Mouse (Mus musculus) heart, embryonic 14.5 days (tissue): ENCODE data around the gene Olfr138. TPM values are rescaled to one million over a fixed set of nuclear protein-coding genes. Genes with fewer than 3 reads are reported as not detected.

Experiments used
- ATAC-seq: fragments of 200-750 bp; cut with Nextera tagmentation; 2 replicates; pipeline ENCODE4 v1.8.0; 2017; ENCODE audit warnings: low read depth, moderate TSS enrichment; ENCODE audit not compliant: insufficient number of reproducible peaks, insufficient read depth, low FRiP score
- H3K27ac ChIP-seq, 2 experiments: fragments of 200-500 bp in 1 of 2; fragments of 300-500 bp in 1 of 2; sonication (generic) in 1 of 2; replicated peaks in 1 of 2; 2 replicates each; pipeline ENCODE4 v1.5.1; 2012 to 2014; ENCODE audit warnings: low read depth in 2 of 2, low read length in 2 of 2, control low read depth in 1 of 2, mild to moderate bottlenecking in 1 of 2, mixed read lengths in 1 of 2; ENCODE audit not compliant: control insufficient read depth in 1 of 2, insufficient read depth in 1 of 2
- H3K27me3 ChIP-seq: fragments of 300-500 bp; sonication (generic); 2 replicates; pipeline ENCODE4 v1.6.1; 2014; ENCODE audit warnings: mild to moderate bottlenecking, low read length, control low read depth; ENCODE audit not compliant: control insufficient read depth, insufficient read depth
- H3K36me3 ChIP-seq: fragments of 300-500 bp; sonication (generic); 2 replicates; pipeline ENCODE4 v1.6.1; 2014; ENCODE audit warnings: mild to moderate bottlenecking, control low read depth, low read length, mixed read lengths; ENCODE audit not compliant: control insufficient read depth, insufficient read depth
- H3K4me1 ChIP-seq, 2 experiments: fragments of 200-500 bp in 1 of 2; fragments of 300-500 bp in 1 of 2; sonication (generic) in 1 of 2; 2 replicates each; pipeline ENCODE4 v1.6.1; 2012 to 2014; ENCODE audit warnings: low read length in 2 of 2, control low read depth in 1 of 2, mixed read lengths in 1 of 2; ENCODE audit not compliant: control insufficient read depth in 2 of 2, insufficient read depth in 2 of 2
- H3K4me2 ChIP-seq: fragments of 300-500 bp; sonication (generic); 2 replicates; pipeline ENCODE4 v1.6.1; 2014; ENCODE audit warnings: mild to moderate bottlenecking, low read length
- H3K4me3 ChIP-seq, 2 experiments: fragments of 200-500 bp in 1 of 2; fragments of 300-500 bp in 1 of 2; sonication (generic) in 1 of 2; 2 replicates each; pipeline ENCODE4 v1.5.1; 2012 to 2014; ENCODE audit warnings: low read length in 2 of 2, mild to moderate bottlenecking in 2 of 2, control low read depth in 1 of 2, low read depth in 1 of 2, moderate library complexity in 1 of 2; ENCODE audit not compliant: control insufficient read depth in 1 of 2, insufficient read depth in 1 of 2
- H3K9ac ChIP-seq: fragments of 300-500 bp; sonication (generic); 2 replicates; pipeline ENCODE4 v1.6.1; 2014; ENCODE audit warnings: mild to moderate bottlenecking, low read length
- H3K9me3 ChIP-seq: fragments of 300-500 bp; sonication (generic); 2 replicates; pipeline ENCODE4 v1.6.1; 2016; ENCODE audit warnings: low read length, control low read depth; ENCODE audit not compliant: control insufficient read depth
- WGBS: fragments of 180-500 bp; shearing (Covaris S2); extraction: QIAGEN DNeasy Blood & Tissue Kit; methylation state at CpG from one replicate; pipeline ENCODE4 v1.1.7; 2014; 5-methylcytosine and 5-hydroxymethylcytosine counted together
- polyA plus RNA-seq: library from polyadenylated mRNA; unstranded; fragments of >200 nt; fragmentation: Nextera tagmentation; extraction: Ambion mirVana; gene quantifications from 2 replicates; pipeline ENCODE4 v1.2.1, GENCODE M21; 2014

Olfr138 gene
- polyA plus RNA-seq = not detected in 2 replicates

- Histone ChIP-seq H3K4me2 (no peak within 1 kb of the TSS), H3K36me3 (no peaks in the 10 kb centered on the region), H3K4me1 (no peaks in the 10 kb centered on the region), H3K27me3 (no peaks in the 10 kb centered on the region), H3K9me3 (0 out of 2 replicates have a peak, but pooled peaks cover 5% of the 10 kb centered on the region), H3K9ac (no peak within 1 kb of the TSS), H3K27ac (no peak within 1 kb of the TSS), H3K4me3 (no peak within 1 kb of the TSS)
- ATAC-seq = no peak
- 56% methylated on average over 1 of the region's 1 CpGs for WGBS
Measured at GRCm38 (mm10) chr17:38260735-38261134, at the start of gene Olfr138. Gene Olfr138, plus strand, starts transcription at chr17:38261035.

GRCm38 (mm10) chr17:38307470-38307869 is 46.6 kb downstream of the Olfr138 start, which contains the start of gene Olfr137:
Gene Olfr137, minus strand, starts transcription at chr17:38307570.
- no peak within 1 kb of the TSS for H3K27ac ChIP-seq
- H3K9me3 ChIP-seq = peaks cover 5% of the 10 kb centered on the region
- H3K9ac ChIP-seq = no peak within 1 kb of the TSS
- no peak for ATAC-seq
- H3K4me1 ChIP-seq = no peaks in the 10 kb centered on the region
- no peak within 1 kb of the TSS for H3K4me2 ChIP-seq
- no peaks in the 10 kb centered on the region for H3K36me3 ChIP-seq
- no peaks in the 10 kb centered on the region for H3K27me3 ChIP-seq
- H3K4me3 ChIP-seq = no peak within 1 kb of the TSS

Other genes starting within 250 kb of the Olfr138 start
- not detected in 2 replicates for gene Olfr129, start 201.0 kb upstream of the Olfr138 start, polyA plus RNA-seq
- not detected in 2 replicates for gene Olfr130, start 197.1 kb upstream of the Olfr138 start, polyA plus RNA-seq
- not detected in 2 replicates for gene Olfr131, start 172.3 kb upstream of the Olfr138 start, polyA plus RNA-seq
- not detected in 2 replicates for gene Olfr132, start 126.5 kb upstream of the Olfr138 start, polyA plus RNA-seq
- gene Olfr133, start 115.8 kb upstream of the Olfr138 start, polyA plus RNA-seq = not detected in 2 replicates
- not detected in 2 replicates for gene Olfr134, start 89.6 kb upstream of the Olfr138 start, polyA plus RNA-seq
- gene Olfr135, start 56.7 kb upstream of the Olfr138 start, polyA plus RNA-seq = not detected in 2 replicates
- not detected in 2 replicates for gene Olfr137, start 46.5 kb downstream of the Olfr138 start, polyA plus RNA-seq
- not detected in 2 replicates for gene Olfr136, start 68.8 kb downstream of the Olfr138 start, polyA plus RNA-seq
- not detected in 2 replicates for gene Esp36, start 159.2 kb downstream of the Olfr138 start, polyA plus RNA-seq